Mouse (Mus musculus): ENCODE measurements at regions not wholly inside any gene's neighbourhood (a gene's known extent, or its start where the extent isn't known, plus 50 kb on each side); places are given as distances from the start of the nearest gene placed in this dataset.

GRCm38 (mm10) chr11:82607661-82608060 lies 156.5 kb downstream of the Cct6b start:
- Histone ChIP-seq H3K36me3 (ENCODE audit: control insufficient read depth, insufficient read depth, low read length, poor library complexity, severe bottlenecking) (no peaks in the 10 kb centered on the region), H3K27me3 (ENCODE audit: control insufficient read depth, insufficient read depth, low read length, poor library complexity, severe bottlenecking) (no peaks in the 10 kb centered on the region)
- no peak for DNase-seq (ENCODE audit: low read depth, low spot score)

DNA sequence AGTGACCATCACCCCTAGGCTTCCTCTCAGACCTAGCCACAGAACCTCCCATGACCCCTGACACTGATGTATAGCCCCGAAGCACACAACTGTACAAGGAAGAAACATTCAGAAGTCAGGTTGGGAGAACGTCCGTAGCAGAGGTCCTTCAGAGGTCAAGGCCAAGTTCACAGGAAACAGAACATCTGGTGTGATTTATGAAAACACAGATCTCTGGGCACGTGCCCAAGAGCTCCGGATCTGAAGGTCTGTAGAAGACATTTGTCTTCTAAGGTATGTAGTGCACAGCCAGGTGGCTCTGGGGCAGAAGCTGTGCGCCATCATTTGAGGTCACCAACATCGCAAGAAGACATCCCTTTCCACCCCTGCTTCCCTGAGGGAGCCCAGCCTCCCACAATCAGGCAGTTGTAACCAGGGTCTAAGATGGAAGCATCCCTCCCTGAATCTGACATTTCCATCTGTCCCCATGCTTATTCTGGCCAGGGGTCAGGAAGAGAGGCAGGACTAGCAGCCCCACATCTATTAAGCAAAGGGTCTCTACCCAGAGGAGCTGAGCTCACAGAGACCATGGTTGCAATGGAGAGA lies 159.8 kb downstream of the Cct6b start:
- no peaks in the 10 kb centered on the region for H3K36me3 ChIP-seq (ENCODE audit: control insufficient read depth, insufficient read depth, low read length, poor library complexity, severe bottlenecking)
- DNase-seq (ENCODE audit: low read depth, low spot score) = no peak
- H3K27me3 ChIP-seq (ENCODE audit: control insufficient read depth, insufficient read depth, low read length, poor library complexity, severe bottlenecking) = no peaks in the 10 kb centered on the region

DNA sequence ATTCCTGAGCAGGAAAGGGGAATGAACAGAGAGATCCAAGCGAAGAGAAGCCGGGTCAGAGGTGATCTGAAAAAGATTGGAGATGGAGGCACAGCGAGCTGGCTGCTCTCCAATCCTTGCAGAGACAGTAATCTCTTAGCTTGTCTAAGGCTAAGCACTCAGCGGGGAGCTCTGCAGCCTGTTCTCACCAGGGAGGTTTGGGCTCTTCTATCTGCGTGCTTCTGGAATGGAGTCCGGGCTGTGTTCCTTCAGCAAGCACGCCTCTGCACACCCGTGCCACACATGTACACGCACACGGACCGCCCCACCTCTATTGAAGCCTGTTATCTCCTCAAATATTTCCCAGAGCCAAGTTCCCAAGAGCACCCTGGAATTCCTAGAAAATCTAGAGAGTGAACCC lies 161.3 kb downstream of the Cct6b start:
- no peak for DNase-seq (ENCODE audit: low read depth, low spot score)
- Histone ChIP-seq H3K27me3 (ENCODE audit: control insufficient read depth, insufficient read depth, low read length, poor library complexity, severe bottlenecking) (no peaks in the 10 kb centered on the region), H3K36me3 (ENCODE audit: control insufficient read depth, insufficient read depth, low read length, poor library complexity, severe bottlenecking) (no peaks in the 10 kb centered on the region)

DNA sequence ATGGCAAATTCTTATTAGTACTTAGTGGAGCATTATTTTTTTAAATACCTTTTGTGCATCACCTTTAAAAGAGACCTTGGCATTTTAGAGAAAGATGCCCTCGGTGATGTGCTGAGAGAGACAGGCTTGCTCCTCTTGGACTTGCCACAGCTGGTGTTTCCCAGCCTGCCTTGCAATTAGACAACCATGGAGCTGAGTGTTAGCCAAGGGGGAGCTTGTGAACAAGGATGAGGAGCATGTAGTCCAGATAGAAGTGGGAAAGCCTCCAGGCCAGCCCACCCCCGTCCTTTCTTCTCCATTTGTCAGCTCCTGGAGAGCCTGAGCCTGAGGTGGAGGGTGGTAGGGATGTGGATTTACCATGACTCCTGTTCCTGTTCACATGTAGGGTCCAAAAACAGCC lies 161.9 kb downstream of the Cct6b start:
- DNase-seq (ENCODE audit: low read depth, low spot score) = no peak
- Histone ChIP-seq H3K36me3 (ENCODE audit: control insufficient read depth, insufficient read depth, low read length, poor library complexity, severe bottlenecking) (no peaks in the 10 kb centered on the region), H3K27me3 (ENCODE audit: control insufficient read depth, insufficient read depth, low read length, poor library complexity, severe bottlenecking) (no peaks in the 10 kb centered on the region)

DNA sequence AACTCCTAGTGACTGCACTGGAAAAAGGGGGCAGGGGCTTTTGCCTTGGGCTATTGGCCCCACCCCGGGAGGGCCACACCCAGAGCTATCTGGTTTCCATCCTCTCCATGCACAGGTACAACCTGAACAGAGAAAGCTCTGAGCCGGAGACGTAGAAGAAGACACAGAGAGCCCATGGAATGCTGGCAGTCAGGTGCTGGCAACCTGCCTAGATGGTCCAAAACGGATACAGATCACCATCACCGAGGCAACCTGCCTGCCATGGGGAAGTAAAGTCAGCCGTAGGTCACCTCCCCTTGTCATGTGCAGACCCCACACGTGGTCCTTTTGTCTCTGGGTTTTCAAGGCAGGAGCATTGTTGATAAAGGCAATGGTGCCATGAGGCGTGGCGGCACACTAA lies 164.0 kb downstream of the Cct6b start:
- no peak for DNase-seq (ENCODE audit: low read depth, low spot score)
- no peaks in the 10 kb centered on the region for H3K36me3 ChIP-seq (ENCODE audit: control insufficient read depth, insufficient read depth, low read length, poor library complexity, severe bottlenecking)
- no peaks in the 10 kb centered on the region for H3K27me3 ChIP-seq (ENCODE audit: control insufficient read depth, insufficient read depth, low read length, poor library complexity, severe bottlenecking)

- Histone ChIP-seq H3K27me3 (ENCODE audit: control insufficient read depth, insufficient read depth, low read length, poor library complexity, severe bottlenecking) (no peaks in the 10 kb centered on the region), H3K36me3 (ENCODE audit: control insufficient read depth, insufficient read depth, low read length, poor library complexity, severe bottlenecking) (no peaks in the 10 kb centered on the region)
- DNase-seq (ENCODE audit: low read depth, low spot score) = no peak
Observed at GRCm38 (mm10) chr11:82597757-82598156, 166.4 kb downstream of the Cct6b start.

- H3K36me3 ChIP-seq (ENCODE audit: control insufficient read depth, insufficient read depth, low read length, poor library complexity, severe bottlenecking) = no peaks in the 10 kb centered on the region
- DNase-seq (ENCODE audit: low read depth, low spot score) = no peak
- no peaks in the 10 kb centered on the region for H3K27me3 ChIP-seq (ENCODE audit: control insufficient read depth, insufficient read depth, low read length, poor library complexity, severe bottlenecking)
Observed at GRCm38 (mm10) chr11:82596801-82597200, 167.3 kb downstream of the Cct6b start.

DNA sequence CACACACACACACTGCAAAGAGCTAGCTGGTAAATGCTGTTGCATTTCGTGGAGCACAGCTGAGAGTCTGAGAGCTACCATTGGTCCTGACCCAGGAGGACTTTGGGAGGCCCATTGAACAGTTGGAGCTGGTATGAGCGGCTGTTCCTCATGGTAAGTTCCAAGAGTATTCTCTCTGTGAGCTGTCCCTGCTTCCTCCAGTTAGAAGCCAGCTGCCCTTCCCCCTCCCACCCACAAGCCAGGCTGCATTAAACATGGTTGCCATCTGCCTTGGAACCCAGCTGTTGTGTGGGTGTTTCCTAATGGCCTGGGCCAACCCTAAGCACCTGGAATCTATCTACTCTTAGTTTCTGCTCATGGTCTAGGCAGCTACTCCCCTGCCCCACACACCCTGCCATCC lies 174.4 kb downstream of the Cct6b start:
- no peaks in the 10 kb centered on the region for H3K36me3 ChIP-seq (ENCODE audit: control insufficient read depth, insufficient read depth, low read length, poor library complexity, severe bottlenecking)
- no peak for DNase-seq (ENCODE audit: low read depth, low spot score)

GRCm38 (mm10) chr11:82588744-82589143 lies 175.4 kb downstream of the Cct6b start:
- Histone ChIP-seq H3K27me3 (ENCODE audit: control insufficient read depth, insufficient read depth, low read length, poor library complexity, severe bottlenecking) (no peaks in the 10 kb centered on the region), H3K36me3 (ENCODE audit: control insufficient read depth, insufficient read depth, low read length, poor library complexity, severe bottlenecking) (no peaks in the 10 kb centered on the region)
- DNase-seq (ENCODE audit: low read depth, low spot score) = no peak

More for the DNA sequence above, 174.4 kb downstream of the Cct6b start:
- no peaks in the 10 kb centered on the region for H3K27me3 ChIP-seq (ENCODE audit: control insufficient read depth, insufficient read depth, low read length, poor library complexity, severe bottlenecking)

DNA sequence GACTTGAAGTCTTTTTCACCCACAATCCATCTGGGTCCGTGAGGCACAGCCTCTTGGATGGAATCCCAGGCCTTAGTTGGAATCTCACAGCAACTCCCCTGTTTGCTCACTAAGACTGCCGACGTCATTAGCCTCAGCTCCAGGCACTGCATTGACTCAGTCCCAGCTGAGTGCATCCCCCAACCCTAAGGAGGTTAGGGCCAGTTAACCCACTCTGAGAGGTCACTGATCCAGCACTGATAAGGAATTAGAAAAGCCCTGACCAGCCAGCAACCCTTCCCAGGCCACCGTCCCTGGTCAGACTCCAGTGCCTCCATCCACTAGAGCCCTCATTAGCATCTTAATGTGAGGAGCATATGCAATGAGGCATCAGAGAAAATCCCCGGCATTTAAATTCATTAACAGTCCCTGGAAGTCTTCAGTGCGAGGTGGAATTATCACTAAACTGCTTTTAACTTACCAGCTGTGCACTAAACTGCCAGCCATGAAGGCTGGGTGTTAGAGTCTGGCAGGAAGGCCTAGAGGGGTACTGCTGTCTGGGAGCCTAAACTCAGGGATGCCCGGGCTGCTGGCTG lies 184.2 kb downstream of the Cct6b start:
- Histone ChIP-seq H3K36me3 (ENCODE audit: control insufficient read depth, insufficient read depth, low read length, poor library complexity, severe bottlenecking) (no peaks in the 10 kb centered on the region), H3K27me3 (ENCODE audit: control insufficient read depth, insufficient read depth, low read length, poor library complexity, severe bottlenecking) (no peaks in the 10 kb centered on the region)
- DNase-seq (ENCODE audit: low read depth, low spot score) = no peak

GRCm38 (mm10) chr11:82576019-82576418 lies 187.3 kb downstream of the Tmem132e start:
- Histone ChIP-seq H3K36me3 (ENCODE audit: control insufficient read depth, insufficient read depth, low read length, poor library complexity, severe bottlenecking) (no peaks in the 10 kb centered on the region), H3K27me3 (ENCODE audit: control insufficient read depth, insufficient read depth, low read length, poor library complexity, severe bottlenecking) (no peaks in the 10 kb centered on the region)
- no peak for DNase-seq (ENCODE audit: low read depth, low spot score)

DNA sequence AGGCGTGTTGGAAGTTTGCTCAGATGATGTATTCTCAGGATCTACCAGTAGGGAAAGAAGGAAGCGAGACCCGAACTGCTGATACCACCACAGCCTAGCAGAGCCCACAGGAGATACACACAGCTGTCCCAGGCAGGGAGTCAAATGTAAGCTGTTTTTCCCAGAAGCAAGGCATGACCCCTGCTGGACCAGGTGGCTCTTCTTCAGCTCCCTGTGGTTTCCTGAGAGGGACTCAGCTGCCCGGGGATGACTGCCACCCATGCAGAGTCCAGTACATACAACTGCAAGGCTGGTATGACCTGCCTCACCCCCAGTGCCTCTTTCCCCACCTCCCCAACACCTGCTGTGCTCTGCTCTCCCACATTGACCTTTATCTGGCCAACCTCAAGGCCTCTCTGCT lies 184.4 kb downstream of the Tmem132e start:
- Histone ChIP-seq H3K36me3 (ENCODE audit: control insufficient read depth, insufficient read depth, low read length, poor library complexity, severe bottlenecking) (no peaks in the 10 kb centered on the region), H3K27me3 (ENCODE audit: control insufficient read depth, insufficient read depth, low read length, poor library complexity, severe bottlenecking) (no peaks in the 10 kb centered on the region)
- no peak for DNase-seq (ENCODE audit: low read depth, low spot score)

GRCm38 (mm10) chr11:82571525-82571924 lies 182.8 kb downstream of the Tmem132e start:
- Histone ChIP-seq H3K27me3 (ENCODE audit: control insufficient read depth, insufficient read depth, low read length, poor library complexity, severe bottlenecking) (no peaks in the 10 kb centered on the region), H3K36me3 (ENCODE audit: control insufficient read depth, insufficient read depth, low read length, poor library complexity, severe bottlenecking) (no peaks in the 10 kb centered on the region)
- no peak for DNase-seq (ENCODE audit: low read depth, low spot score)

DNA sequence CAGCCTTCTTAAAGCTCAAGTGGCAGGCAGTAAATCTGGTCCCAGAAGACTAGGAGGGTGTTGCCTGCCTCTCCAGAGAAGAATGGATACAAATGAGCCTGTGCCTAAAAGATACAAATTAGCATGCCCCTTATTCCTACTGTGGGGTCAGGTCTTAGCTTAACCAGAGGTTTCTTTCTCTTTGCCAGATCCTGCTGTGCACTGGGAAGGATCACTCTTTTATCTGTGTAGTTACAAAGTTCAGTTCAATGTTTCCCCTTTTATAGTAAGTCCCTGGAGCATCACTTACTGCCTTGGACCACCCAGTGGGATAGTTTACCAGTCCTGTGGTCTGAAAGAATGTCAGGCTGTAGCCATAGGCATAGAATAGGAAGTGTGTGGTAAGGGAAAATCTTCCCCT lies 181.1 kb downstream of the Tmem132e start:
- no peak for DNase-seq (ENCODE audit: low read depth, low spot score)
- H3K27me3 ChIP-seq (ENCODE audit: control insufficient read depth, insufficient read depth, low read length, poor library complexity, severe bottlenecking) = no peaks in the 10 kb centered on the region
- H3K36me3 ChIP-seq (ENCODE audit: control insufficient read depth, insufficient read depth, low read length, poor library complexity, severe bottlenecking) = no peaks in the 10 kb centered on the region

DNA sequence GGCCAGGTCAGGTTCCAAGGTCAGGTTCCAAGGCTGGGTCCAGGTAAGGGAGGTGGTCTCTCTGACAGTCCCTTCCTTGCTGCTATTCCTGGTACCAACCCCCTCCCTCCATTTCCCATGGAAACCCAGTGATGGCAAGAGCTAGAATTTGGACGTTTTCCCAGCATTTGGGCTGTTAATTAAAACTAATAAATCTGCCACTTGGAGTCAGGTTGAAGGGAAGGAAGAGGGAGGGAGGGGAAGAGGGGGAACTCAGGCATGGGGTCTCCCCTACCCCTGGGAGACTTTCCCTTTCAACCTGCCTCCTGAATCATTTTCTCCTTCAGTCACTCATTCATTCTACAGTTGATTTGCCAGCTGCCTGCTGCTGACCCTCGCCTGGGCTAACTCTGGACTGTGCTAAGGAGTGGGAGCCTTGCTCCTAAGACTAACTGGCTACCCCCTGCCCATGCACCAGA lies 179.5 kb downstream of the Tmem132e start:
- DNase-seq (ENCODE audit: low read depth, low spot score) = no peak
- no peaks in the 10 kb centered on the region for H3K27me3 ChIP-seq (ENCODE audit: control insufficient read depth, insufficient read depth, low read length, poor library complexity, severe bottlenecking)
- no peaks in the 10 kb centered on the region for H3K36me3 ChIP-seq (ENCODE audit: control insufficient read depth, insufficient read depth, low read length, poor library complexity, severe bottlenecking)
